Mouse (Mus musculus): Measurements from ENCODE around the gene Nek11.

DNA sequence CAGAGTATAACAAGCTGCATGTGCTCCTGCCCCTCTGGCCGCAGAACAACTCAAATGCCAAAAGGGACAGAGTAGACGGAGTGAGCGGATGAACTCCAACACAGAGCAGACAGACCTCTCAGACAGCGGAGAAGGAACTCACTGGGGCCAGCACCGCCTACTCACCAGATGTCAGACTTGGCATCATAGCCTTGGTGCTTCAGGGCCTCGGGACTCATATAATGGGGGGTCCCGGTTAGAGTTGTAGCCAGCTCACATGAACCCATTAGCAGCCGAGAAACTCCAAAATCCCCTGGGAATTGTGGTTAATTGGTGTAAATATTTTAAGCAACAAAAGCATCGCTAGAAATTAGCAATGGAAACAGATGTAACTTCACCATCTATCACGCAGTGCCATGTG, 82.1 kb downstream of the Nek11 start:
- no peak for TF ChIP-seq CTCF (IDR thresholded peaks at IDR 0.05; ENCODE audit: low read depth, low read length)
- no peak for TF ChIP-seq POLR2A (IDR thresholded peaks at IDR 0.05; ENCODE audit: extremely low read depth, insufficient read depth, low read length)
